Mouse (Mus musculus) kidney, adult 2 months (tissue): Measurements from ENCODE around the gene Traf3ip1.

ENCODE experiments used
- CTCF ChIP-seq: fragments of 200-500 bp; conservative IDR thresholded peaks from 2 replicates; pipeline ENCODE4 v1.5.1; 2011; ENCODE audit warnings: low read depth, mild to moderate bottlenecking, control low read depth, low read length, moderate library complexity, mixed read lengths; ENCODE audit not compliant: insufficient read depth, insufficient read length
- POLR2A ChIP-seq: fragments of 200-500 bp; IDR thresholded peaks from one replicate; pipeline ENCODE4 v1.6.1; 2011; ENCODE audit warnings: low read depth, low read length, control low read depth

DNA sequence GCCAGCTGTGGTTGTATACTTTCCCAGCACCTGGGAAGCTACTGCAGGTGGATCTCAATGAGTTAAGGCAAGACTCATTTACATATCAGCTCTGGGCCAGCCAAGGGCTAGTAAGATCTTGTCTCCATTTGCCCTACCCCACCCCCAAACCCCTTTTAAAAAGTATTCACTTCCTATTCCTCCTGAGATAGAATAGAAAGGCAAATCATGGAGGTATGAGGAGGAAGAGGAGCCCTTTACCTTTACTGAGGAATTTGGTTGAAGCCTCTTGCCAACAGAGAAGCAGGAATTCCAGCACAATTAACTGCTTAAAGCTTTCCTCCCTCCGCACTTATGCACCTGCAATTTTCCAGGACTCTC lies 44.1 kb downstream of the Traf3ip1 start:
- TF ChIP-seq CTCF: no peak
- no peak for TF ChIP-seq POLR2A
